Mouse (Mus musculus): ENCODE results near the gene C1qtnf1. TPM values are rescaled to one million over a fixed set of nuclear protein-coding genes. Genes with fewer than 3 reads are reported as not detected.

Gene C1qtnf1
- polyA plus RNA-seq, 1 experiment from 2014 or later: 4.1 TPM

- 33% methylated on average over 3 of the region's 3 CpGs for whole genome bisulfite sequencing
- Histone ChIP-seq H3K4me3 (ENCODE audit: low read depth, low read length) (no peak overlapping the region), H3K27ac (ENCODE audit: low read length) (no peak overlapping the region)
Measured at GRCm38 (mm10) chr11:118427266-118427779, 680 bp upstream of the C1qtnf1 start.

GRCm38 (mm10) chr11:118428460-118428868 lies 461 bp downstream of the C1qtnf1 start:
- H3K9ac ChIP-seq (ENCODE audit: low read depth, low read length): peak overlapping the region; percentile 55
- no peaks in the 10 kb centered on the region for H3K9me3 ChIP-seq (replicated peaks; ENCODE audit: control insufficient read depth, low read length, poor library complexity, severe bottlenecking)
- no peaks in the 10 kb centered on the region; the same call in 1 of the 2 replicates for H3K27me3 ChIP-seq (ENCODE audit: control insufficient read depth, insufficient read depth, low read depth, low read length)
- peak overlapping the region; percentile 32 for H3K4me3 ChIP-seq (ENCODE audit: low read depth, low read length)
- H3K4me2 ChIP-seq (ENCODE audit: low read length): peak overlapping the region; percentile 50
- H3K4me1 ChIP-seq (ENCODE audit: control insufficient read depth, insufficient read depth, low read length): peaks cover 23% of the 10 kb centered on the region
- WGBS: 7% methylated on average over 11 of the region's 11 CpGs
- no peaks in the 10 kb centered on the region for H3K36me3 ChIP-seq (ENCODE audit: control insufficient read depth, insufficient read depth, low read length)
- H3K27ac ChIP-seq (ENCODE audit: low read length): 0 out of 2 replicates have a peak overlapping the region, but pooled peaks have one; percentile 40
- 0 out of 2 replicates have a peak, but pooled peaks have one; percentile 25 for ATAC-seq

More at GRCm38 (mm10) chr11:118427266-118427779, 680 bp upstream of the C1qtnf1 start:
- Histone ChIP-seq H3K4me1 (ENCODE audit: control insufficient read depth, insufficient read depth, low read length) (peaks cover 25% of the 10 kb centered on the region), H3K27me3 (ENCODE audit: control insufficient read depth, insufficient read depth, low read depth, low read length) (no peaks in the 10 kb centered on the region; the same call in 1 of the 2 replicates), H3K9ac (ENCODE audit: low read depth, low read length) (peak overlapping the region; percentile 32; the same call in 1 of the 2 replicates), H3K36me3 (ENCODE audit: control insufficient read depth, insufficient read depth, low read length) (no peaks in the 10 kb centered on the region), H3K4me2 (ENCODE audit: low read length) (peak overlapping the region; percentile 50), H3K9me3 (replicated peaks; ENCODE audit: control insufficient read depth, low read length, poor library complexity, severe bottlenecking) (no peaks in the 10 kb centered on the region)
- no peak for ATAC-seq

DNA sequence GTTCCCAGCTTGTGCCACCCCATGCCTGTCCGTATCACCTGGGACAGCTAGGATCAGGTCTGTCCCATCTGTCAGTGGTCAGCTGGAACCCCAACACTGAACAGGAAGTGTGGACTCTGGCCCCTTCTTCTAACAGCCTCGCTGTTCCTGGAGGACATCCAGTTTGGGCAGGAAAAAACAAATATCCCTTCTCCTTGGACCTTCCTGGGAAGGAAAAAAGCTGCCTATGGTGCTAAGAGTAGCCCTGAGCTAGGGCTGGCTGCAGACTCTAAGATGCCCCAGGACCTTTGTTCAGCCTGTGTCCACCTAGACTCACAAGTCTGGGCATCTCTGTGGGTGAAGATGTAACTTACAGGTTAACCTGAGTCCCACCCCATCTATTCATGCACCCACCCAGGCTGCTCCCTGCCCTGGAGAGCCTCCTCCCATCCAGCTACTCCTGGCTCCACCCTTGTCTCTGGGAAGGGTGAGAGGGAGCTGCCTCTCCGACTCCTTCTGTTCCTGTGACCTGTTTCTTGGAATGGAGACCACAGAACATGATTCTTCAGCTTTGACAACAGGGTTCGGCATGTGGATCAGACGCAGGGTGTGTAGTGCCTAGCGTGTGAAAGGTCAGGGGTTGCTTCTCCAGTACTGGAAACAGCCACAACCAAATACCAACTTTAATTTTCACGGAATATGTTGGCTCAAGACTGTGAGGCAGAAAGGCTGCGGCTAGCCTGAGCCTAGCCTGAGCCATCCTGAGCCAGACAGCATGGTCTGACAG lies 1.1 kb downstream of the C1qtnf1 start:
- H3K4me1 ChIP-seq (ENCODE audit: control insufficient read depth, insufficient read depth, low read length): peaks cover 23% of the 10 kb centered on the region
- H3K27ac ChIP-seq (ENCODE audit: low read length): no peak overlapping the region; the same call in 1 of the 2 replicates
- no peaks in the 10 kb centered on the region for H3K9me3 ChIP-seq (replicated peaks; ENCODE audit: control insufficient read depth, low read length, poor library complexity, severe bottlenecking)
- H3K27me3 ChIP-seq (ENCODE audit: control insufficient read depth, insufficient read depth, low read depth, low read length): no peaks in the 10 kb centered on the region; the same call in 1 of the 2 replicates
- H3K36me3 ChIP-seq (ENCODE audit: control insufficient read depth, insufficient read depth, low read length): no peaks in the 10 kb centered on the region
- H3K4me2 ChIP-seq (ENCODE audit: low read length): peak overlapping the region; percentile 50
- no peak overlapping the region for H3K9ac ChIP-seq (ENCODE audit: low read depth, low read length)
- no peak for ATAC-seq
- 60% methylated on average over 8 of the region's 8 CpGs for WGBS
- peak overlapping the region; percentile 32; the same call in 1 of the 2 replicates for H3K4me3 ChIP-seq (ENCODE audit: low read depth, low read length)

GRCm38 (mm10) chr11:118430291-118430885 lies 2.4 kb downstream of the C1qtnf1 start:
- 59% methylated on average over 4 of the region's 4 CpGs for WGBS
- Histone ChIP-seq H3K9me3 (replicated peaks; ENCODE audit: control insufficient read depth, low read length, poor library complexity, severe bottlenecking) (no peaks in the 10 kb centered on the region), H3K9ac (ENCODE audit: low read depth, low read length) (no peak overlapping the region), H3K27me3 (ENCODE audit: control insufficient read depth, insufficient read depth, low read depth, low read length) (no peaks in the 10 kb centered on the region; the same call in 1 of the 2 replicates), H3K4me3 (ENCODE audit: low read depth, low read length) (no peak overlapping the region), H3K4me2 (ENCODE audit: low read length) (no peak overlapping the region), H3K36me3 (ENCODE audit: control insufficient read depth, insufficient read depth, low read length) (no peaks in the 10 kb centered on the region), H3K27ac (ENCODE audit: low read length) (no peak overlapping the region), H3K4me1 (ENCODE audit: control insufficient read depth, insufficient read depth, low read length) (peaks cover 23% of the 10 kb centered on the region)
- no peak for ATAC-seq

DNA sequence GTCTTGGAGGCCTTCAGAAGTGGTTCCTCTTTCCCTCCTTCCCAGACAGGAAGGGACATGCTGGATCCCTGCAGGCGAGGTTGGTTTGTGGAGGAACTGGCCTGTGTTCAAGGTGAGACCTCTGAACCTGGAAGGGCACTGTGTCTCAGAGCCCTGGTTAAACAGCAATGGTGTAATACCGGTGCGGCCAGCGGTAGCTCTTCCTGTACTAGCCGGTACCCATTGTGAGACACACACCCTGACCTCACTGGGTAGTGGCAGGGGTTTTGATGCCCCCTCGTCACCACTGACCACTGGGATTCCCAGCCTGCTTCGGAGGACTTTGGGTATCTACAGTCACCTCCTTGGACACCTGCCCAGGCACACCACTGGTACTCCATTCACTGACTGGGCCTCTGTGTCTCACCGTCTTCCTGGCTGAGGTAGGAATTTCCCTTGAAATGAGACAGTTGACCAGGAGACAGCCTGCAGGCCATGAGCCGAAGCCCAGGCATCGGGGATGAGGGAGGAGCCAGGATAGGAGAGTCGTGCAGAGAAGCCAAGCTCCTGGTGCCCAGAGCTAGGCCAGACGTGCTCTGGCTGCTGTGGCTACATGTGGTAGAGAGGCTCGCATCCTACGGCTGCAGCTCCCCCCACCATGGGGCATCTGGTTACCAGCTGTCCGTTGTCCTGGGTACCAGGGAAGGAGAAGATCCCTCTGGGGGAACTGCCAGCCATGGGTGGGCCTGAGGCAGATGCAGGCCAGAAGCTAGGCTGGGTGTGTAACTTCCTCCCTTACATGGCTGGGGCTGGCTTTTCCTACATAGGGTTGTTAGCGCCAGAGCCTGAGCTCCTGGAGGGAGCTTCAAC lies 3.3 kb downstream of the C1qtnf1 start:
- H3K27me3 ChIP-seq (ENCODE audit: control insufficient read depth, insufficient read depth, low read depth, low read length): no peaks in the 10 kb centered on the region; the same call in 1 of the 2 replicates
- H3K9ac ChIP-seq (ENCODE audit: low read depth, low read length): no peak overlapping the region
- no peak overlapping the region for H3K4me2 ChIP-seq (ENCODE audit: low read length)
- no peaks in the 10 kb centered on the region for H3K36me3 ChIP-seq (ENCODE audit: control insufficient read depth, insufficient read depth, low read length)
- WGBS: 80% methylated on average over 16 of the region's 16 CpGs
- peaks cover 25% of the 10 kb centered on the region for H3K4me1 ChIP-seq (ENCODE audit: control insufficient read depth, insufficient read depth, low read length)
- no peak overlapping the region for H3K4me3 ChIP-seq (ENCODE audit: low read depth, low read length)
- no peaks in the 10 kb centered on the region for H3K9me3 ChIP-seq (replicated peaks; ENCODE audit: control insufficient read depth, low read length, poor library complexity, severe bottlenecking)
- no peak for ATAC-seq
- H3K27ac ChIP-seq (ENCODE audit: low read length): no peak overlapping the region

GRCm38 (mm10) chr11:118433398-118433868 lies 5.4 kb downstream of the C1qtnf1 start:
- Histone ChIP-seq H3K9ac (ENCODE audit: low read depth, low read length) (no peak overlapping the region), H3K4me3 (ENCODE audit: low read depth, low read length) (no peak overlapping the region), H3K9me3 (replicated peaks; ENCODE audit: control insufficient read depth, low read length, poor library complexity, severe bottlenecking) (no peaks in the 10 kb centered on the region), H3K36me3 (ENCODE audit: control insufficient read depth, insufficient read depth, low read length) (no peaks in the 10 kb centered on the region), H3K4me1 (ENCODE audit: control insufficient read depth, insufficient read depth, low read length) (peaks cover 20% of the 10 kb centered on the region), H3K4me2 (ENCODE audit: low read length) (peak overlapping the region; percentile 26; the same call in 1 of the 2 replicates), H3K27ac (ENCODE audit: low read length) (peak overlapping the region; percentile 17; the same call in 1 of the 2 replicates), H3K27me3 (ENCODE audit: control insufficient read depth, insufficient read depth, low read depth, low read length) (no peaks in the 10 kb centered on the region)
- 67% methylated on average over 10 of the region's 10 CpGs for WGBS
- ATAC-seq: no peak

DNA sequence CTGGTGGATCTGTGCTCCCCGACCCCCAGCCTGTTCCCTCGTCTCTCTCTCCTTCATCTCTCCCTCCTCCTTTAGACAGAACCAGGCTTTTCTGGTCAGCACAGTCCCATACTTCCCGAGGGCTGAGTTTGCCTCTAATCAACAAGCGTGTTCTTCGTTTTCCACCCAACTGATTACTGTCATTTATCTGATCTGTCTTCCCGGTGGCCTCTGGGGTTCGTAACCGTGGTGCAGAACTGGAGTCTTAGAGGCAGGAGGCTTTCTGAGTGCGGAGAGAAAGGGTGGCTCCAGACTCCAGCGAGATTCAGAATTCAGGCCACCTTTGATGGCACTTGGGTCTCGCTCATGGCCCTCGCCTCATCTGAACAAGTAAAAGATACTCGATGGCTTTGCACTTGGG lies 6.1 kb downstream of the C1qtnf1 start:
- H3K27ac ChIP-seq (ENCODE audit: low read length): no peak overlapping the region

GRCm38 (mm10) chr11:118436471-118436935 lies 8.5 kb downstream of the C1qtnf1 start:
- no peak overlapping the region for H3K4me3 ChIP-seq (ENCODE audit: low read depth, low read length)
- 26% methylated on average over 6 of the region's 6 CpGs for WGBS
- H3K27ac ChIP-seq (ENCODE audit: low read length): no peak overlapping the region
- no peaks in the 10 kb centered on the region for H3K9me3 ChIP-seq (replicated peaks; ENCODE audit: control insufficient read depth, low read length, poor library complexity, severe bottlenecking)
- peaks cover 30% of the 10 kb centered on the region for H3K4me1 ChIP-seq (ENCODE audit: control insufficient read depth, insufficient read depth, low read length)
- no peaks in the 10 kb centered on the region for H3K27me3 ChIP-seq (ENCODE audit: control insufficient read depth, insufficient read depth, low read depth, low read length)
- no peaks in the 10 kb centered on the region for H3K36me3 ChIP-seq (ENCODE audit: control insufficient read depth, insufficient read depth, low read length)
- no peak overlapping the region for H3K4me2 ChIP-seq (ENCODE audit: low read length)
- no peak overlapping the region for H3K9ac ChIP-seq (ENCODE audit: low read depth, low read length)
- peak; percentile 55; the same call in 1 of the 2 replicates for ATAC-seq

More for the DNA sequence above, 6.1 kb downstream of the C1qtnf1 start:
- H3K36me3 ChIP-seq (ENCODE audit: control insufficient read depth, insufficient read depth, low read length): no peaks in the 10 kb centered on the region
- H3K4me2 ChIP-seq (ENCODE audit: low read length): peak overlapping the region; percentile 26
- no peaks in the 10 kb centered on the region for H3K9me3 ChIP-seq (replicated peaks; ENCODE audit: control insufficient read depth, low read length, poor library complexity, severe bottlenecking)
- WGBS: 50% methylated on average over 13 of the region's 13 CpGs
- peaks cover 20% of the 10 kb centered on the region for H3K4me1 ChIP-seq (ENCODE audit: control insufficient read depth, insufficient read depth, low read length)
- no peaks in the 10 kb centered on the region for H3K27me3 ChIP-seq (ENCODE audit: control insufficient read depth, insufficient read depth, low read depth, low read length)
- no peak for ATAC-seq
- H3K4me3 ChIP-seq (ENCODE audit: low read depth, low read length): no peak overlapping the region
- no peak overlapping the region for H3K9ac ChIP-seq (ENCODE audit: low read depth, low read length)

Measured in midbrain, embryonic 16.5 days (tissue).